Mouse (Mus musculus) liver, adult (tissue): ENCODE measurements around the gene Il18.

ENCODE experiments used
- GATA4 ChIP-seq: IDR thresholded peaks from 2 replicates; pipeline ENCODE4 v1.6.1; 2014; ENCODE audit warnings: mild to moderate bottlenecking, low read length; ENCODE audit not compliant: insufficient replicate concordance

The Il18 gene

GRCm38 (mm10) chr9:50585145-50585818 lies 30.7 kb downstream of the Il18 start:
- no peak for TF ChIP-seq GATA4

GRCm38 (mm10) chr9:50586955-50587354 lies 32.3 kb downstream of the Il18 start:
- no peak for TF ChIP-seq GATA4

GRCm38 (mm10) chr9:50590856-50591518 lies 36.4 kb downstream of the Il18 start:
- TF ChIP-seq GATA4, result no peak

- no peak for TF ChIP-seq GATA4
Observed at GRCm38 (mm10) chr9:50592955-50593354, 38.3 kb downstream of the Il18 start.

- no peak for TF ChIP-seq GATA4
Observed at GRCm38 (mm10) chr9:50593544-50593943, 38.9 kb downstream of the Il18 start.

- no peak for TF ChIP-seq GATA4
Observed at GRCm38 (mm10) chr9:50594794-50595417, 40.3 kb downstream of the Il18 start.

- no peak for TF ChIP-seq GATA4
Observed at GRCm38 (mm10) chr9:50596973-50597372, 42.3 kb downstream of the Il18 start.

- no peak for TF ChIP-seq GATA4
Observed at GRCm38 (mm10) chr9:50601536-50601935, 46.9 kb downstream of the Il18 start.

- TF ChIP-seq GATA4, result no peak
Observed at GRCm38 (mm10) chr9:50602055-50602845, 47.6 kb downstream of the Il18 start.

GRCm38 (mm10) chr9:50603189-50603997 lies 48.8 kb downstream of the Il18 start, which contains the start of the genes Sdhd and Timm8b:
Gene Sdhd (minus strand): TSS chr9:50603812.
Gene Timm8b (plus strand): TSS chr9:50603910.
- TF ChIP-seq GATA4, result peak; percentile 23; the same call in 1 of the 2 replicates

- no peak for TF ChIP-seq GATA4
Observed at GRCm38 (mm10) chr9:50603998-50604324, 49.3 kb downstream of the Il18 start.

- TF ChIP-seq GATA4, result peak; percentile 78; the same call in 1 of the 2 replicates
Observed at GRCm38 (mm10) chr9:50604338-50604737, 49.7 kb downstream of the Il18 start.

GRCm38 (mm10) chr9:50612115-50612514 lies 57.5 kb downstream of the Il18 start:
- no peak for TF ChIP-seq GATA4

GRCm38 (mm10) chr9:50616161-50616560 lies 61.5 kb downstream of the Il18 start:
- no peak for TF ChIP-seq GATA4
